Mouse (Mus musculus) CH12.LX (cell line): ENCODE data around the gene Pcbd2. TPM values are rescaled to one million over a fixed set of nuclear protein-coding genes. Genes with fewer than 3 reads are reported as not detected.

Experiments
- DNase-seq: peaks from one replicate; pipeline ENCODE4 v3.0.0-alpha.2; 2013; ENCODE audit errors: extremely low read depth
- H3K27ac ChIP-seq: 2 replicates; pipeline ENCODE4 v1.5.1; 2012; ENCODE audit warnings: low read depth, mild to moderate bottlenecking, control low read depth, moderate library complexity; ENCODE audit not compliant: insufficient read depth
- H3K27me3 ChIP-seq: replicated peaks from 2 replicates; pipeline ENCODE3; 2012; ENCODE audit warnings: inconsistent platforms
- H3K36me3 ChIP-seq, 2 experiments: replicated peaks in 1 of 2; 2 replicates each; pipeline versions ENCODE3 to v1.6.1; 2012; ENCODE audit warnings: inconsistent platforms in 1 of 2, low read length in 1 of 2, mild to moderate bottlenecking in 1 of 2, mixed read lengths in 1 of 2, moderate library complexity in 1 of 2; ENCODE audit not compliant: control insufficient read depth in 1 of 2, insufficient read depth in 1 of 2
- H3K4me1 ChIP-seq, 2 experiments: 2 replicates each; pipeline ENCODE4 v1.6.1; 2012; ENCODE audit warnings: inconsistent platforms in 1 of 2, moderate library complexity in 1 of 2; ENCODE audit not compliant: insufficient read depth in 2 of 2, control insufficient read depth in 1 of 2
- H3K4me2 ChIP-seq: 2 replicates; pipeline ENCODE4 v1.6.1; 2012; ENCODE audit warnings: low read depth, mild to moderate bottlenecking, control low read depth; ENCODE audit not compliant: poor library complexity, insufficient read depth, severe bottlenecking
- H3K4me3 ChIP-seq, 3 experiments: fragments of 150-350 bp in 1 of 3; sonication (generic) in 1 of 3; replicated peaks in 1 of 3; 2 replicates each; pipeline versions ENCODE3 to v1.5.1; 2011 to 2012; ENCODE audit warnings: low read depth in 2 of 3, low read length in 2 of 3, mild to moderate bottlenecking in 2 of 3, moderate library complexity in 2 of 3, control low read depth in 1 of 3, improper control_type of control experiment in 1 of 3, inconsistent platforms in 1 of 3, mixed read lengths in 1 of 3; ENCODE audit not compliant: poor library complexity in 1 of 3
- H3K79me2 ChIP-seq: replicated peaks from 2 replicates; pipeline ENCODE4 v1.6.1; 2012; ENCODE audit warnings: mild to moderate bottlenecking, moderate library complexity; ENCODE audit not compliant: control insufficient read depth, poor library complexity, insufficient read depth, severe bottlenecking; ENCODE audit errors: extremely low read depth
- H3K9ac ChIP-seq: 2 replicates; pipeline ENCODE4 v1.6.1; 2012; ENCODE audit warnings: low read depth, mild to moderate bottlenecking, control low read depth, moderate library complexity; ENCODE audit not compliant: insufficient read depth
- H3K9me3 ChIP-seq: replicated peaks from 2 replicates; pipeline ENCODE3; 2012; ENCODE audit warnings: low read length, inconsistent platforms, mixed read lengths
- BHLHE40 ChIP-seq: IDR thresholded peaks from 2 replicates; pipeline ENCODE4 v1.6.1; 2011; ENCODE audit warnings: mild to moderate bottlenecking, low read depth, low read length, improper control_type of control experiment
- CHD1 ChIP-seq: IDR thresholded peaks from 2 replicates; pipeline ENCODE4 v1.6.1; 2012; ENCODE audit warnings: low read depth, low read length, improper control_type of control experiment, inconsistent platforms
- CTCF ChIP-seq, 2 experiments: IDR thresholded peaks in 1 of 2; conservative IDR thresholded peaks in 1 of 2; 2 replicates each; pipeline ENCODE4 v1.5.1; 2011 to 2012; ENCODE audit warnings: low read depth in 2 of 2, low read length in 2 of 2, improper control_type of control experiment in 1 of 2, inconsistent platforms in 1 of 2, mild to moderate bottlenecking in 1 of 2, moderate library complexity in 1 of 2
- E2F4 ChIP-seq: IDR thresholded peaks from 2 replicates; pipeline ENCODE4 v1.6.1; 2011; ENCODE audit warnings: low read depth, low read length, improper control_type of control experiment; ENCODE audit not compliant: insufficient replicate concordance
- ELF1 ChIP-seq: IDR thresholded peaks from 2 replicates; pipeline ENCODE4 v1.6.1; 2014; ENCODE audit warnings: low read depth, mild to moderate bottlenecking, inconsistent platforms, low read length, improper control_type of control experiment
- ETS1 ChIP-seq: conservative IDR thresholded peaks from 2 replicates; pipeline ENCODE4 v1.6.1; 2012; ENCODE audit warnings: low read depth, mild to moderate bottlenecking, inconsistent platforms, low read length, improper control_type of control experiment, moderate library complexity
- GABPA ChIP-seq: IDR thresholded peaks from 2 replicates; pipeline ENCODE4 v1.6.1; 2012; ENCODE audit warnings: low read depth, low read length, improper control_type of control experiment, inconsistent platforms; ENCODE audit not compliant: insufficient replicate concordance
- HCFC1 ChIP-seq: IDR thresholded peaks from 2 replicates; pipeline ENCODE4 v1.6.1; 2012; ENCODE audit warnings: low read depth, mild to moderate bottlenecking, inconsistent platforms, low read length, improper control_type of control experiment
- IRF4 ChIP-seq: IDR thresholded peaks from 2 replicates; pipeline ENCODE4 v1.6.1; 2014; ENCODE audit warnings: low read depth, mild to moderate bottlenecking, inconsistent platforms, low read length, improper control_type of control experiment
- MAFK ChIP-seq: IDR thresholded peaks from 2 replicates; pipeline ENCODE4 v1.6.1; 2011; ENCODE audit warnings: low read length, improper control_type of control experiment; ENCODE audit not compliant: insufficient replicate concordance
- MAX ChIP-seq: IDR thresholded peaks from 2 replicates; pipeline ENCODE4 v1.6.1; 2011; ENCODE audit warnings: low read length, improper control_type of control experiment
- MAZ ChIP-seq: IDR thresholded peaks from 2 replicates; pipeline ENCODE4 v1.6.1; 2012; ENCODE audit warnings: low read depth, mild to moderate bottlenecking, inconsistent platforms, low read length, improper control_type of control experiment, moderate library complexity
- MEF2A ChIP-seq: IDR thresholded peaks from 2 replicates; pipeline ENCODE4 v1.6.1; 2014; ENCODE audit warnings: low read depth, mild to moderate bottlenecking, inconsistent platforms, low read length, improper control_type of control experiment, borderline replicate concordance
- MYC ChIP-seq: IDR thresholded peaks from 2 replicates; pipeline ENCODE4 v1.6.1; 2011; ENCODE audit warnings: low read depth, mild to moderate bottlenecking, improper control_type of control experiment, low read length
- NELFE ChIP-seq: IDR thresholded peaks from 2 replicates; pipeline ENCODE4 v1.6.1; 2011; ENCODE audit warnings: low read depth, low read length, improper control_type of control experiment
- NRF1 ChIP-seq: IDR thresholded peaks from 2 replicates; pipeline ENCODE4 v1.6.1; 2014; ENCODE audit warnings: low read depth, mild to moderate bottlenecking, inconsistent platforms, low read length, improper control_type of control experiment, moderate library complexity
- PAX5 ChIP-seq: IDR thresholded peaks from 2 replicates; pipeline ENCODE4 v1.6.1; 2012; ENCODE audit warnings: low read length, inconsistent platforms, mixed read lengths
- POLR2A ChIP-seq: IDR thresholded peaks from 2 replicates; pipeline ENCODE4 v1.6.1; 2011; ENCODE audit warnings: low read depth, mild to moderate bottlenecking, improper control_type of control experiment, low read length
- RAD21 ChIP-seq: IDR thresholded peaks from 2 replicates; pipeline ENCODE4 v1.6.1; 2011; ENCODE audit warnings: low read depth, mild to moderate bottlenecking, low read length, improper control_type of control experiment, moderate library complexity
- RCOR1 ChIP-seq: conservative IDR thresholded peaks from 2 replicates; pipeline ENCODE4 v1.6.1; 2012; ENCODE audit warnings: low read depth, mild to moderate bottlenecking, inconsistent platforms, low read length, improper control_type of control experiment
- SIN3A ChIP-seq: IDR thresholded peaks from 2 replicates; pipeline ENCODE4 v1.6.1; 2012; ENCODE audit warnings: low read length, improper control_type of control experiment, inconsistent platforms
- TCF12 ChIP-seq: IDR thresholded peaks from 2 replicates; pipeline ENCODE4 v1.6.1; 2014; ENCODE audit warnings: low read depth, mild to moderate bottlenecking, inconsistent platforms, low read length, improper control_type of control experiment
- USF1 ChIP-seq: IDR thresholded peaks from 2 replicates; pipeline ENCODE4 v1.6.1; 2014; ENCODE audit warnings: low read depth, mild to moderate bottlenecking, inconsistent platforms, low read length, improper control_type of control experiment
- USF2 ChIP-seq: conservative IDR thresholded peaks from 2 replicates; pipeline ENCODE4 v1.6.1; 2011; ENCODE audit warnings: low read depth, low read length, improper control_type of control experiment
- ZC3H11A ChIP-seq: IDR thresholded peaks from 2 replicates; pipeline ENCODE4 v1.6.1; 2012; ENCODE audit warnings: low read depth, mild to moderate bottlenecking, inconsistent platforms, low read length, improper control_type of control experiment
- ZKSCAN1 ChIP-seq: IDR thresholded peaks from 2 replicates; pipeline ENCODE4 v1.6.1; 2012; ENCODE audit warnings: low read depth, inconsistent platforms, low read length, improper control_type of control experiment, borderline replicate concordance
- ZNF384 ChIP-seq: IDR thresholded peaks from 2 replicates; pipeline ENCODE4 v1.6.1; 2012; ENCODE audit warnings: low read depth, low read length, improper control_type of control experiment, inconsistent platforms
- dilution Hi-C: fragments of 300-500 bp; cut with MboI; formaldehyde crosslinking; loops from 2 replicates; pipeline ENCODE4 v1.14.3; 2020; ENCODE audit warnings: low sequenced_read_pairs; ENCODE audit not compliant: extremely low pct_unique_long_range_greater_than_20kb, extremely low pct_ligation_motif_present
- in situ Hi-C: fragments of 300-500 bp; cut with MboI; formaldehyde crosslinking; loops from 3 replicates; pipeline ENCODE4 v1.14.3; 2019; ENCODE audit warnings: low sequenced_read_pairs, low pct_ligation_motif_present, low pct_unique_long_range_greater_than_20kb, mixed read lengths
- polyA plus RNA-seq: library from polyadenylated mRNA; unstranded; fragments of >175 nt; gene quantifications from 2 replicates; pipeline ENCODE4 v1.2.1, GENCODE M21; 2012; ENCODE audit warnings: low read depth; ENCODE audit not compliant: insufficient read length
- total RNA-seq, 2 experiments: library from RNA; depleted of rRNA; stranded (reverse); fragments of 300-350 nt in 1 of 2; fragments of >200 nt in 1 of 2; gene quantifications; 2 replicates each; pipeline ENCODE4 v1.2.3; 2012 to 2014

Pcbd2 gene
- total and polyA plus RNA-seq, 3 experiments, result 20.6 to 44.9 (median 32.1) TPM

GRCm38 (mm10) chr13:55774352-55774751 lies 47.2 kb downstream of the Pcbd2 start:
- H3K4me1 ChIP-seq, result no peaks in the 10 kb centered on the region
- no peaks in the 10 kb centered on the region for H3K27me3 ChIP-seq
- H3K9me3 ChIP-seq, result no peaks in the 10 kb centered on the region
- dilution Hi-C loops, result no loop called here
- no peak overlapping the region for H3K4me3 ChIP-seq
- no peak overlapping the region for H3K27ac ChIP-seq
- no peak overlapping the region for H3K4me2 ChIP-seq
- no peak overlapping the region for H3K9ac ChIP-seq
- peaks cover 0 to 14% of the 10 kb centered on the region in 2 experiments for H3K36me3 ChIP-seq
- in situ Hi-C loops, result no loop called here
- no peak for TF ChIP-seq MAZ
- TF ChIP-seq IRF4, result no peak
- TF ChIP-seq USF2, result no peak
- TF ChIP-seq NRF1, result no peak
- TF ChIP-seq GABPA, result no peak
- TF ChIP-seq ZC3H11A, result no peak
- TF ChIP-seq ZKSCAN1, result no peak
- no peak for TF ChIP-seq PAX5
- TF ChIP-seq TCF12, result no peak
- no peak for TF ChIP-seq HCFC1
- TF ChIP-seq MAFK, result no peak
- TF ChIP-seq MAX, result no peak
- no peak for TF ChIP-seq NELFE
- peak; percentile 4 for DNase-seq
- H3K79me2 ChIP-seq, result no peaks in the 10 kb centered on the region

- no peak for DNase-seq
- no peak overlapping the region for H3K4me3 ChIP-seq
- H3K79me2 ChIP-seq, result no peaks in the 10 kb centered on the region
- no peak overlapping the region for H3K27ac ChIP-seq
- in situ Hi-C loops, result no loop called here
- H3K36me3 ChIP-seq, result peaks cover 0 to 14% of the 10 kb centered on the region in 2 experiments
- H3K4me1 ChIP-seq, result no peaks in the 10 kb centered on the region
- no peak for TF ChIP-seq BHLHE40
- no peaks in the 10 kb centered on the region for H3K27me3 ChIP-seq
- H3K9me3 ChIP-seq, result no peaks in the 10 kb centered on the region
- H3K4me2 ChIP-seq, result no peak overlapping the region
- no peak overlapping the region for H3K9ac ChIP-seq
- dilution Hi-C loops, result no loop called here
Measured at GRCm38 (mm10) chr13:55775056-55775455, 47.9 kb downstream of the Pcbd2 start.

GRCm38 (mm10) chr13:55784268-55784667 lies 57.1 kb downstream of the Pcbd2 start, which contains the start of gene Catsper3:
Gene Catsper3, plus strand, starts transcription at chr13:55784568.
- H3K9ac ChIP-seq, result no peak within 1 kb of the TSS
- no peaks in the 10 kb centered on the region for H3K36me3 ChIP-seq
- H3K27me3 ChIP-seq, result no peaks in the 10 kb centered on the region
- TF ChIP-seq IRF4 (no peak), ELF1 (no peak), CHD1 (no peak), RAD21 (no peak), ZNF384 (no peak), ETS1 (no peak), TCF12 (no peak), MYC (no peak), CTCF (conservative IDR thresholded peaks at IDR 0.05 in 1 of 2, IDR thresholded peaks at IDR 0.05 in 1 of 2; ENCODE audit: low read depth in 2 of 2, low read length in 2 of 2) (no peak), RCOR1 (no peak), MEF2A (no peak), SIN3A (no peak), USF1 (no peak), E2F4 (no peak), POLR2A (no peak)
- dilution Hi-C loops (no loop called here), in situ Hi-C loops (no loop called here)
- DNase-seq, result no peak
- H3K4me2 ChIP-seq, result no peak within 1 kb of the TSS
- no peaks in the 10 kb centered on the region for H3K79me2 ChIP-seq
- H3K4me1 ChIP-seq, result no peaks in the 10 kb centered on the region
- H3K4me3 ChIP-seq, result no peak within 1 kb of the TSS
- H3K9me3 ChIP-seq, result no peaks in the 10 kb centered on the region
- H3K27ac ChIP-seq, result no peak within 1 kb of the TSS
